Mouse (Mus musculus) adrenal gland, adult 2 months (tissue): ENCODE data around the gene Rpl36. TPM values are rescaled to one million over a fixed set of nuclear protein-coding genes. Genes with fewer than 3 reads are reported as not detected.
"Not testable (repeated sequence)": the region's sequence is repeated elsewhere in the genome, so short reads cannot be mapped to it uniquely, and the experiment has no call there.

ENCODE experiments used
- DNase-seq: peaks from one replicate; pipeline ENCODE4 v3.0.0; 2021
- polyA plus RNA-seq: library from polyadenylated mRNA; depleted of rRNA; stranded (reverse); fragments of >200 nt; gene quantifications from 2 replicates; pipeline ENCODE4 v1.2.3, GENCODE M21; 2012
- total RNA-seq, 2 experiments: library from RNA; stranded (reverse); gene quantifications; 2 replicates each; pipeline ENCODE4 v1.2.3; 2021

Gene Rpl36
- total and polyA plus RNA-seq, 3 experiments, result 720 to 1,273 (median 828) TPM

- no peak for DNase-seq
Measured at GRCm38 (mm10) chr17:56608699-56609098, 4.5 kb upstream of the Rpl36 start.

- peak; percentile 96 for DNase-seq
Measured at GRCm38 (mm10) chr17:56609452-56610171, 3.6 kb upstream of the Rpl36 start, which contains the start of gene 2410015M20Rik. TSS of gene 2410015M20Rik (minus strand) at chr17:56609771.

GRCm38 (mm10) chr17:56611323-56611722 is 1.9 kb upstream of the Rpl36 start:
- no peak for DNase-seq

- peak; percentile 52 for DNase-seq
Measured at GRCm38 (mm10) chr17:56611861-56612564, 1.2 kb upstream of the Rpl36 start.

DNA sequence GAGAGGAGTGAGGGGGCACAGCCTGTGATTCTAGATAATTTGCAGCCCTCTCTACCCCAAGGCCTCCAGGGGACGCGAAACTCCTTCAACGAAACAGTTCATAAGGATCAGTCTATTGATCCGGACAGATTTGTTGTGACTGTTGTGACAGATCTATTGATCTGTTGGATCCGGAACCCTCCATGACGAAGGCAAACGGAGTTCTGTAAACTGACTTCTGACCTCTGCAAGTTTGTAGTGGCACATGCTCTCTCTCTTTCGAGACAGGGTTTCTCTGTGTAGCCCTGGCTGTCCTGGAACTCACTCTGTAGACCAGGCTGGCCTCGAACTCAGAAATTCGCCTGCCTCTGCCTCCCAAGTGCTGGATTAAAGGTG is 664 bp upstream of the Rpl36 start:
- not testable (repeated sequence) for DNase-seq

GRCm38 (mm10) chr17:56613893-56614292 is 677 bp downstream of the Rpl36 start:
- DNase-seq, result peak; percentile 74

GRCm38 (mm10) chr17:56614391-56615135 is 1.3 kb downstream of the Rpl36 start:
- DNase-seq, result peak; percentile 66

DNA sequence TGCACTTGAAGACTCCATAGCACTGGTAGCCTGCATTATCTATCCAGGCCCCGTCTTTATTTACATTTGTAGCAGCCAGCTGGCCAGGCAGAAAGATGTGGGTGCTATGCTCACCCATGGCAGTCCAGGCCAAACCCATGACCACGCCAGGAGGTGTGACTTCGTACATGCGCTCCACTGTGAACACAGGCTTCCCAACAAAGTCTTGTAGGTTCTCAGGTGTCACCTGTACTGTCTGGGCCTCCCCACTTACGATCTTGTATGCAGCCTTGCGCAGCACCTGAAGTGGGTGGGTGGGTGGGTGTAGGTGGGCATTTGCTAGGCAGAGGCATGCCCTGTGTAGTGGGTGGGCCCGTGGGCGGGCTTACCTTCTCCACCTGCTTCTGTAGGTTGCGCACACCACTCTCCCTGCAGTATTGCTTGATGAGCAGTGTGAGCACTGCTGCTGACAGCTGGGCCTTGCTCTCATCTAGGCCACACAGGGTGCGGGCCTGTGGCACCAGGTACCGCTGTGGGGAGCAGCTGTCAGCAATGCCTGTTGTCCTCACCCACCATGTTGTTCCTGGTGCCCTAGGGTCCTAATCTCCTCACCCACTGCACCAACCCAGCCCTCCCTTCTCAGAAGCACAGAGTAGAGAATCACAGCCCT is 2.0 kb downstream of the Rpl36 start:
- no peak for DNase-seq

- no peak for DNase-seq
Measured at GRCm38 (mm10) chr17:56615792-56616191, 2.6 kb downstream of the Rpl36 start.

DNA sequence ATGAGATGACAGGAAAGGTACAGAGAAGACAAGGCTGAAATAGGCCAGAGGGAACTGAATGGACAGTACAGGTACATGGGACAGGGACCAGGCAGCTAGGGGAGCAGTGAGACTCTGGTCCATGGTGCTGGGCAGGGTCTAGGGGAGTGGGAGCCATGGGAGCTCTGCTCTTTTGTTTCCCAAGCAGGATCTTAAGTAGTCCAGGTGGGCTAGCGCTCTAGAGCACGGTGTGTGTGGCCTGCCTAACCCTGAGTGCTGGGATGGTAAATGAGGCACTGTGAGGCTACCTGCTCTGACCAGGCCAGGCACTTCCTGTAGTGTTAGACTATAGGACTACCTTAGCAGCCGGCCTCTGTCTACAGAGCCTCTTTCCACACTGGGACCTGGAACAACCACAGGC is 3.5 kb downstream of the Rpl36 start:
- DNase-seq, result no peak

GRCm38 (mm10) chr17:56617628-56618027 is 4.4 kb downstream of the Rpl36 start:
- no peak for DNase-seq

DNA sequence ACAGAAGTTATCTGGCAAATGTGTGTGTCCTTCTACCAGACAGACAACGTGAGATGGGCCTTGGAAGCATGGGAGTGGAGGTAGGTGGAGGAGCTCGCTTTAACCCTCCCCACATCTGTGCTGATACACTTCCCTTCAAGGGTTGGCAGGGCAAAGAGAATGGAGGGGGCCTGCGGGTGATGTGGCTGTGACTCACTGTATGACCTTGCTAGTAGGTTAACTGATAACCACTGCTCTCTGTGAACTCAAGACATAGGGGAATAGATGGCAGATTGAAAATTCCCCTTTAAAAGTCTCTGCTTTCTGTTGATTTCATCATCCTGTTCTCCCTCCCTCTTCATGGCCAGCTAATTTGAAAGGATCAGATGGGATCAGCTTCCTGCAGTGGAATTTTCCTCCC is 12.3 kb downstream of the Rpl36 start:
- DNase-seq, result peak; percentile 90

GRCm38 (mm10) chr17:56626260-56626659 is 13.0 kb downstream of the Rpl36 start:
- no peak for DNase-seq

DNA sequence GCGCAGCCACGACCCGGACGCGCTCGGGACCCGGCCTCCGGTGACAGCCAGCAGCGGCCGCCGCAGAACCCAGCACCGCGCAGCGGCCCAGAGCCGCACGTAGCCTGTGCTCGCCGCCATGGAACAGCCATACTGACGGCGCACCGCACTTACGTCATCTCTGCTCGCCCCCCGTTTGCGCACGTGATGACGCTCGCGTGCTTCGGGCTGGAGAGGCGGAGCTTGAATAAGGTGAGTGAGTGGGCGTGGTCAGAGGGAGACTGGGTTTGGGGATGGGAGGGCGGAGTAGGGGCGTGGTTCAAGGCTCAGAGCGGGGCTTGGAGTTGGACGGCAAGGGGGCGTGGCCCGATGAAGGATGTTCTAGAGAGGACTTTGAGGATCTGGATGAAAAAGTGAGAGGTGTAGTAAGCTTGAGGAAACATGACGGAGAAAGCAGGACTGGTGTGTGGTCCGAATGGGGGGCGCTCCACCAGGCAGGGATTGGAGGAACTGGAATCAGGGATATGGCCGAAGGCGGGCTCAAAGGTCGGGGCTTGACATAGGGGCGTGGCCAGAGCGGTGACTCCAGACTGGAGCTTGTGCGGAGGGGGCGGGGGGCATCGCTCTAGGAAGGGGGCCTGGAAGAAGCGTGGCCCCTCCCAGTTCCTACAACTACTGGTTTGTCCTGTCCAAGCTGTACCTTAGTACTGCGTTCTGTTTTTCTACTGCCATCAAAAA is 13.7 kb downstream of the Rpl36 start, which contains the start of gene Lonp1:
Gene Lonp1 (minus strand): TSS at position 134 of the 717 bp plus-strand sequence.
- DNase-seq, result peak; percentile 98

DNA sequence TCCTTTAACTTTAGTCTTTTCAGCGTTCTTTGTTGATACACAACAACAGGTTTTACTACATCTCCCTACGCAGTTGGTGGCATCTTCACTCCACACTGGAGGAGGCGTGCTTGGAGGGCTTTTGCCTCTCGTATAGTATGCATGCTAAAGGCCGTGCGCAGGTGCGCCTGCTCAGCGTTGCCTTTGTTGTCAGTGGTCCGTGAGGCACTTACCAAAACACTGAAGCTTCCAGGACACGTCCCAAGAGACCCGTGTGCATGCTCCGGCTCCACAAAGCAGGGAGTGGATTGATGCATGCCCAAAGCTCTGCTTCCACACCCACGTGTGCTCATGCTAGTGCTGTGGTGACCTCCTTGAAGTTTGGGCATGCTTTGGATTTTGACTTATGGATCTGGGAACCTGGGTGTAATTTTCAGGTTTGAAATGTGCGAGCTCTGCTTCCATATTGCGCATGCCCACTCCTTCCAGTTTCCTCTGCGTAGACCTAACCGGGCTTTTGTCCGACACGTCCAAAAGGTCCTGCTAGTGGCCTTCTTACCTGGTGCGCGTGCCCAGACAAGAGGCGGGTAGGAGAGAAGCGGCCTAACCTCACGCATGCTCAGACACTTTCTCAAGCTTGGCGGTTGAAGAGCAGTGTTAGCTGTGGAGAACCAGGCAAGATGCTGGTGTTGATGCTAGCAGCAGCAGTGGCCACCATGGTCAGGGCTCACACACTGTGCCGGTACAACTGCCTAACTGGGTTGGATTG is 14.5 kb downstream of the Rpl36 start, which contains the start of gene Catsperd:
Gene Catsperd (plus strand): TSS at position 614 of the 748 bp plus-strand sequence.
- DNase-seq, result peak; percentile 54

DNA sequence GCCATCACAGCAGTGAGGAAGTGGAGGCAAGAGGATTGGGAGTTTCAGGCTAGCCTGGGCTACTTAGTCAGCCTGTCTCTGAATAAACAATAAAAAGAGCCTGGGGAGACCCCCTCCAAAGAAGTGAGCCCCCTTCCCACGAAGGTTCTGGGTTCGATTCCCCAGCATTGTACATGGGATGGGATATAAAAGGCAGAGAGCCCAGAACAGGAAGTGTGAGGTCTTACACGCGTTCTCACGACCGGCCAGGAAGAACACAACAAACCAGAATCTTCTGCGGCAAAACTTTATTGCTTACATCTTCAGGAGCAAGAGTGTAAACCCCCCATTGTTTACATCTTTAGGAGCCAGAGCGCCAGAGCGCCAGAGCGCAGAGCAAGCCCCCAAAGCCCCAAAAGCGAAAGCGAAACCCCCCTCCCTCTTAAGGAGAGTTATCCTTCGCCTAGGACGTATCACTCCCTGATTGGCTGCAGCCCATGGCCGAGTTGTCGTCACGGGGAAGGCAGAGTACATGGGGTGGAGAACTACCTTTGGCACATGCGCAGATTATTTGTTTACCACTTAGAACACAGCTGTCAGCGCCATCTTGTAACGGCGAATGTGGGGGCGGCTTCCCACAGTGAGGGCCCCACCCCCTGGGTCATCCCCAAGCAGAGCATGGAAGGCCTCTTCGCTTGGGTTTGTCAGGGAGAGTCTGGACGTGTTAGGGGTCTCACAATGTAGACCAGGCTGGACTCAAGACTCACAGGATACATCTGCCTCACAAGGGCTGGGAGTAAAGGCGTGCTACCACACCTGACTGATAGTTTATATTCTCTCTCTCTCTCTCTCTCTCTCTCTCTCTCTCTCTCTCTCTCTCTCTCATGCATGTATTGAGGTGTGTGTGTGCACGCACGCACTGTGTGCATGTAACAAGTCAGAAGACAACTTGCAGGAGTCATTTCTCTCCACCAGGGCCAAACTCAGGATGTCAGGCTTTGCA is 16.9 kb downstream of the Rpl36 start:
- DNase-seq, result not testable (repeated sequence)

DNA sequence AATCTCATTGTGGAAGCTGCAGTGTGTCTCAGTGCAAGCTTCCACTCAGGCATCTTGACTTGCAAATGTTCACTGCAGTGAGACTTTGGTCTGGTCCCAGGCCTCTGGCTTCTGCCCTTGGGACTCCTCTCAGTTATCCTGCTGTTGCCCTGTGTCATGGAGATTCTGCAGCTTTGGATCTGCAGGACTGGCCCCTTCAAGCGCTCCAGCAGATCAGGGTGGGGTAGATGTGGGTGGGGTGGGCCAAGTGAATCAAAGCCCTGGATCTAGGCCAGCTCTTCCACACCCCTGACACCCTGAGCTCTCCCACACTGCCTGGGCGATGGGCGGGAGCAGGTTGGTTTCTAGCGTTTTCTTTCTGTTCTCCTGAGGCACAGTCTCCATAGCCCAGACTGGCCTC is 18.6 kb downstream of the Rpl36 start:
- no peak for DNase-seq

GRCm38 (mm10) chr17:56634023-56634422 is 20.8 kb downstream of the Rpl36 start:
- DNase-seq, result no peak

- no peak for DNase-seq
Measured at GRCm38 (mm10) chr17:56643237-56643636, 30.0 kb downstream of the Rpl36 start.
